Mouse (Mus musculus) ES-E14 (cell line): ENCODE results near the gene Zfp709. TPM values are rescaled to one million over a fixed set of nuclear protein-coding genes. Genes with fewer than 3 reads are reported as not detected.
A peak's percentile ranks its signal among the peaks of the same experiment; 100 is the strongest.

Experiments
- DNase-seq: peaks from one replicate; pipeline ENCODE4 v3.0.0-alpha.2; 2013; ENCODE audit warnings: low read depth, low spot score
- H3K27ac ChIP-seq: 2 replicates; pipeline ENCODE4 v1.5.1; 2012; ENCODE audit warnings: low read depth, mild to moderate bottlenecking, low read length, moderate library complexity, mixed read lengths; ENCODE audit not compliant: poor library complexity, insufficient read depth, severe bottlenecking
- H3K36me3 ChIP-seq: 2 replicates; pipeline ENCODE4 v1.6.1; 2012; ENCODE audit warnings: mild to moderate bottlenecking, low read length, moderate library complexity, mixed read lengths; ENCODE audit not compliant: control insufficient read depth, poor library complexity, insufficient read depth, severe bottlenecking
- H3K4me1 ChIP-seq, 2 experiments: fragments of 150-350 bp in 1 of 2; sonication (generic) in 1 of 2; 2 replicates each; pipeline ENCODE4 v1.6.1; 2012; ENCODE audit warnings: low read length in 2 of 2, mild to moderate bottlenecking in 1 of 2, mixed read lengths in 1 of 2; ENCODE audit not compliant: control insufficient read depth in 2 of 2, insufficient read depth in 2 of 2, poor library complexity in 1 of 2
- H3K4me3 ChIP-seq, 2 experiments: fragments of 150-350 bp in 1 of 2; sonication (generic) in 1 of 2; 2 replicates each; pipeline ENCODE4 v1.5.1; 2012; ENCODE audit warnings: low read length in 2 of 2, low read depth in 1 of 2, mild to moderate bottlenecking in 1 of 2, mixed read lengths in 1 of 2; ENCODE audit not compliant: insufficient read depth in 1 of 2, poor library complexity in 1 of 2, severe bottlenecking in 1 of 2
- H3K9ac ChIP-seq: 2 replicates; pipeline ENCODE4 v1.6.1; 2012; ENCODE audit warnings: low read depth, mild to moderate bottlenecking, low read length, mixed read lengths; ENCODE audit not compliant: poor library complexity, insufficient read depth, severe bottlenecking
- H3K9me3 ChIP-seq: fragments of 150-350 bp; sonication (generic); 2 replicates; pipeline ENCODE4 v1.6.1; 2012; ENCODE audit warnings: low read depth, mild to moderate bottlenecking, low read length; ENCODE audit not compliant: control insufficient read depth, insufficient read depth
- CHD2 ChIP-seq: IDR thresholded peaks from 2 replicates; pipeline ENCODE4 v1.6.1; 2014; ENCODE audit warnings: mild to moderate bottlenecking, low read depth, low read length, inconsistent platforms
- HCFC1 ChIP-seq: IDR thresholded peaks from 2 replicates; pipeline ENCODE4 v1.6.1; 2012; ENCODE audit warnings: low read length, inconsistent platforms, borderline replicate concordance; ENCODE audit not compliant: insufficient read depth
- MAFK ChIP-seq: IDR thresholded peaks from 2 replicates; pipeline ENCODE4 v1.6.1; 2014; ENCODE audit warnings: mild to moderate bottlenecking, low read depth, low read length, inconsistent platforms; ENCODE audit not compliant: insufficient read depth
- ZC3H11A ChIP-seq: IDR thresholded peaks from 2 replicates; pipeline ENCODE4 v1.6.1; 2012; ENCODE audit warnings: low read depth, mild to moderate bottlenecking, inconsistent platforms, low read length, borderline replicate concordance
- ZNF384 ChIP-seq: IDR thresholded peaks from 2 replicates; pipeline ENCODE4 v1.6.1; 2012; ENCODE audit warnings: low read depth, low read length, inconsistent platforms
- in situ Hi-C, 2 experiments: fragments of 600-800 bp; cut with MboI; formaldehyde crosslinking; loops; one replicate each; pipeline ENCODE4 v1.15.1; 2025; ENCODE audit warnings: low sequenced_read_pairs in 2 of 2, inconsistent platforms in 1 of 2; ENCODE audit not compliant: unreplicated experiment in 2 of 2
- total RNA-seq: library from RNA; depleted of rRNA; stranded (reverse); fragments of 300-350 nt; gene quantifications from 2 replicates; pipeline ENCODE4 v1.2.3, GENCODE M21; 2012

Zfp709 gene
- total RNA-seq, 1 experiment, result 3.2 TPM

DNA sequence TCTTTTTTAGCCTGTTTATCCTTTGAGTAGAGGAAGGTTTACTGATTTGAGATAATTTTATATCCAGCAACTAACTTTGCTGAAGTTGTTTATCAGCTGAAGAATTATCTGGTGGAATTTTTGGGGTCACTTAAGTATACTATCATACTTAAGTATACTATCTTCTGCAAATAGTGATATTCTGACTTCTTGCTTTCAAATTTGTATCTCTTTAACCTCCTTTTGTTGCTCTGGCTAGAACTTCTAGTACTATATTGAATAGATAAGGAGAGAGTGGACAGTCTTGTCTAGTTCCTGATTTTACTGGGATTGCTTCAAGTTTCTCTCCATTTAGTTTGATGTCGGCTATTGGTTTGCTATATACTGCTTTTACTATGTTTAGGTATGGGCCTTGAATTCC lies 25.0 kb downstream of the Zfp709 start:
- H3K9me3 ChIP-seq, result peaks cover 2% of the 10 kb centered on the region; the same call in 1 of the 2 replicates
- no peak overlapping the region for H3K27ac ChIP-seq
- H3K36me3 ChIP-seq, result no peaks in the 10 kb centered on the region
- DNase-seq, result no peak
- in situ Hi-C loops, result no loop called here
- H3K4me3 ChIP-seq, result no peak overlapping the region
- no peaks in the 10 kb centered on the region for H3K4me1 ChIP-seq
- H3K9ac ChIP-seq, result no peak overlapping the region
- no peak for TF ChIP-seq ZNF384

DNA sequence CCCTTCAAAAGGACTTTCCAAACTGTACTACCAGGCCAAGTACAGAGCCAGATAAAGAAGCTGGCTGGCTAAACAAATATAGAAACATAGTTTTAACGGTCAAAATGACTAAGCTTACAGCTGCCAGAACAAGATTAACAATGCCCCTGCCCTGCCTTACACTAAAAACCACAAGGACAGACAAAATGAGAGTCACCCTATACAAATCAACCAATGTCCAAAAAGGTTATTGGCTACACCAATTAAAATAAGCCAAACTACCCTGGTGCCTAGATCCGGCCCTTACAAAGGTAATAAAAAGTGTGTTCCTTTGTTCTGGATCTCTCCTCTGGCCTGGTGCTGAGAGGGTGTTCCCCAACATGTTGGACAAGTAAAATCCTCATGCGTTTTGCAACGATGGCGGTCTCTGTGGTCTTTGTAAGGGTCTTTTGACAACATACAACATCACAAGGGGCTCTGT lies 26.0 kb downstream of the Zfp709 start:
- no peak overlapping the region for H3K9ac ChIP-seq
- H3K9me3 ChIP-seq, result peaks cover 2% of the 10 kb centered on the region; the same call in 1 of the 2 replicates
- in situ Hi-C loops, result no loop called here
- no peak overlapping the region; the same call in 1 of the 2 replicates for H3K27ac ChIP-seq
- H3K36me3 ChIP-seq, result no peaks in the 10 kb centered on the region
- TF ChIP-seq MAFK (no peak), ZNF384 (no peak), ZC3H11A (no peak), HCFC1 (no peak), CHD2 (no peak)
- peak overlapping the region; percentile 78 to 90; a peak in 3 of 4 replicates for H3K4me3 ChIP-seq
- no peaks in the 10 kb centered on the region for H3K4me1 ChIP-seq
- DNase-seq, result no peak

DNA sequence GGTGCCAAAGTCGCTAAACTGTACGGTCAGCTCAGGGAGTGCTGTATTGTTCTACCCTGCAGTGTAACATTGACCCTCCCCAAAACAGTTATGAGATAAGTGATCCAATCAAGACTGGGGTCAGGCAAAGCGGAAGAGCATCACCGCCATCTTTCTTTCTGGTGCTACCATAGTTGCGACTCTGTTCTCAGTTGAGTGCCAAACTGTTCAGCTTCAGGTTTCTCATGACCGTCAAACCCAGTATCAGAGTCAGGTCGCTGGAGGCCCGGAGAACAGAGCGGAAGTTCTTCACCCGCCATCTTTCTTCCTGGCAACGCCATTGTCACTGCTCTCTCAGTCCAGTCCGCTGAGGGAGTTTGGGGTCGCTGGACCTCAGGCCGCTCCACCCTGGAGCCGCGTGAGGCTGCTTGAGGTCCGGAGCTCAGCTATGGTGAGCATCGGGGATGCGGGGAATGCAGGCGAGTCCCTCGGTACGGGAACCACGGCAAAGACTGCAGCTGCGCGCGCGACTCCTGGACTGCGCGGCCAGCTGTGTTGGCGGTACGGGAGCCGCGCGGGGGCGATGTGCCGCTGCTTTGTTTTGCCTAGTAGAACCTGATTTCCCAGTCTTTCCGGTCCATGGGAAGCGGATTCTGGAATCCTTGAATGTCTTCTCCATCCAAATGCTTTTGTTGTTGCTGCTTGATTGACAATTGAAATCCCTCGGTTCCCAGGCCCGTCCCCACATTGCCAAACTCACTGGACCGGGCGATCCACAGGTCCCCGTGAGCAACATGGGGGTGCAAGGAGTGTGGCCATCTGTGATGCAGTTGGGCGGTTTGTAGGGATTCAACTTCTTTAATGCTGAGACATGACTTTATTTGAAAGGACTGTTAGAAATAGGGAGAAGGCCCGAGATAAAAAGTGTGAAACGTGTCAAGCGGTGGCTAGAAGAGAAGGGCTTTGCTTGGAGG lies 26.8 kb downstream of the Zfp709 start, which contains the start of the genes Zfp882 and Zfp617:
Gene Zfp882 (plus strand): TSS at position 300 of the 953 bp plus-strand sequence.
Gene Zfp617 (plus strand): TSS at position 327 of the 953 bp plus-strand sequence.
- peaks cover 2% of the 10 kb centered on the region; the same call in 1 of the 2 replicates for H3K9me3 ChIP-seq

DNA sequence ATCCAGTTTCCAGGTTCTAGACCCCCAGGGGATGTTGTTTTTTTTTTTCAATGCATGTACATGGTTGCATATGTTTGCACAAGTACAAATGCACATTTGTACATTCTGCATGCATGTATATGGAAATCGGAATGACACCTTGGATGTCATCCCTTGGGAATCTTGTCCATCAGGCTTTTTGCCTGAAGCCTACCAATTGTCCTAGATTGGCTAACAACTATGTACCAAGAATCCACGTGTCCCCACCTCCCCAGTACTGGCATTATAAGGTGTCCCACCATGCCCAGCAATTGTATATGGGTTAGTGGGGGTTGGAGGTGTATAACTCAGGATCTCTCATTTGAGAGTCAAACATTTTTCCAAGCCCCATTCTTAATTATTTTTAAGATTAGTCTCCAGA lies 30.5 kb downstream of the Zfp709 start:
- no peaks in the 10 kb centered on the region for H3K4me1 ChIP-seq
- H3K9me3 ChIP-seq, result peaks cover 2% of the 10 kb centered on the region; the same call in 1 of the 2 replicates
- no peak overlapping the region for H3K27ac ChIP-seq
- no peak for DNase-seq
- H3K36me3 ChIP-seq, result no peaks in the 10 kb centered on the region
- TF ChIP-seq HCFC1 (no peak), MAFK (no peak), ZC3H11A (no peak), ZNF384 (no peak), CHD2 (no peak)
- in situ Hi-C loops, result no loop called here
- no peak overlapping the region for H3K9ac ChIP-seq
- H3K4me3 ChIP-seq, result no peak overlapping the region

More for the DNA sequence above, 26.8 kb downstream of the Zfp709 start, which contains the start of the genes Zfp882 and Zfp617:
- H3K4me1 ChIP-seq, result no peaks in the 10 kb centered on the region
- in situ Hi-C loops, result no loop called here
- H3K27ac ChIP-seq, result peak within 1 kb of the TSS; percentile 77
- no peaks in the 10 kb centered on the region for H3K36me3 ChIP-seq
- H3K4me3 ChIP-seq, result peak within 1 kb of the TSS; percentile 78 to 90
- H3K9ac ChIP-seq, result peak within 1 kb of the TSS; percentile 83
- peak; percentile 80 for DNase-seq
- TF ChIP-seq ZC3H11A, result 0 out of 2 replicates have a peak, but pooled peaks have one; percentile 21
- TF ChIP-seq CHD2, result no peak
- TF ChIP-seq HCFC1, result peak; percentile 78; the same call in 1 of the 2 replicates
